Mouse (Mus musculus) spleen, postnatal 4 days (tissue): ENCODE data around the gene Kctd21.
A peak's percentile ranks its signal among the peaks of the same experiment; 100 is the strongest.

ENCODE experiments used
- DNase-seq, 2 experiments: peaks; one replicate each; pipeline ENCODE4 v3.0.0; 2022; ENCODE audit warnings: low spot score in 2 of 2

Gene Kctd21

GRCm38 (mm10) chr7:97331726-97332666, at the start of gene Kctd21, which contains the start of gene Usp35:
Gene Kctd21, plus strand, starts transcription at chr7:97332327.
Gene Usp35, minus strand, starts transcription at chr7:97332020.
- DNase-seq: peak; percentile 90 to 95

GRCm38 (mm10) chr7:97296986-97297385, 35.1 kb upstream of the Kctd21 start:
- DNase-seq: no peak

DNA sequence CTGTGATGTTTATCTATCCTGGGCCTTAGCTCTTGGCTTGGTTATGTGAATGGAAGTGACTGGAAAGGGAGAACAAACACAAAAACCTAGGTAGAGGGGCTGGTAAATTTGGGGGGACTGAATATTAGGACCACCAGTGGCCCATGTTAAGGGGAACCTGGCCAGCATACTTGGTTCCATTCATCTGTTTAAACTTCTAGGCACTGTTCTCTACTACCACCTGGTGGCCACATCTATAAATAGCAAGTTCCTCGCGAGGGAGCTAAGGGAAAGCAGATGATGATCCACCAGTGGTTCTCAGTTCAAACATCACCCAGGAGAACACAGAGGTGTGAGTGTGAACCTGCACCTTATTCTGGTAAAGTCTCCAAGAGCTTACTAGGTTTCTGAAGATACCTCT, 34.7 kb upstream of the Kctd21 start:
- peak; percentile 45 to 76 for DNase-seq

- no peak for DNase-seq
Observed at GRCm38 (mm10) chr7:97298279-97298678, 33.8 kb upstream of the Kctd21 start.

GRCm38 (mm10) chr7:97298943-97299342, 33.2 kb upstream of the Kctd21 start:
- peak in 1 of 2 experiments; percentile 53 for DNase-seq

DNA sequence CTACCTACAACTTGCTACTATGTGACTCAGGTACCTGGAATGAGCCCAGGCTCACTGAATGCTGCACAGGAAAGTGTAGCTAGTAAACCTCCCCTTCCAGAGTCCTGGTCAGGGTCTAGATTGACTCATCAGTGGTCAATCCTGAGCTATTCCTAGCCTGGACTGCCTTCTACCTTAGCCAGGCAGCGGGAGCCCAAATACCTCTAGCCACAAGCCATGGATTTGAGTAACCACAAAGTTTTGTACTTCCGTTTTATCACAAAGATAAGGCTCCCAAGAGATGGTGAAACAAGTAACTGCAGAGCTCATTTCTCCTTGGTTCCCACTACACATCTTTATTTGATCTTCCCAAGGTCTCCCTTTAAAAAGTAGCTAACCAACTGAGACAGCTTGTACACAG, 31.2 kb upstream of the Kctd21 start:
- DNase-seq: no peak

DNA sequence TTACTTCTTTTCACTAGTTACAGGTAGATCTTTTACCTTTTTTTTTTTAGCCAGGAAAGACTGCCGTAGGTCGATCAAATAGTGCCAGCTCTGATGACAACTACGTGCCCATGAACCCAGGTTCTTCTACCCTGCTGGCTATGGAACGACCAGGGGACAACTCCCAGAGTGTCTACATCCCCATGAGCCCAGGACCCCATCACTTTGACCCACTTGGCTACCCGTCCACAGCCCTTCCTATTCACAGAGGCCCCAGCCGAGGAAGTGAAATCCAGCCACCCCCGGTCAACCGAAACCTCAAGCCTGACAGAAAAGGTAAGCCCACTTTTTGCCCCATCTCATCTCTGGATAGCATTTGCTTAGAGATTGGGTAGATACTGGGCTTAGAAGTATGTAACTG, 30.8 kb upstream of the Kctd21 start:
- peak; percentile 10 to 55 for DNase-seq

GRCm38 (mm10) chr7:97302261-97302660, 29.9 kb upstream of the Kctd21 start:
- DNase-seq: no peak

- DNase-seq: peak; percentile 9 to 32
Observed at GRCm38 (mm10) chr7:97302876-97303275, 29.3 kb upstream of the Kctd21 start.

DNA sequence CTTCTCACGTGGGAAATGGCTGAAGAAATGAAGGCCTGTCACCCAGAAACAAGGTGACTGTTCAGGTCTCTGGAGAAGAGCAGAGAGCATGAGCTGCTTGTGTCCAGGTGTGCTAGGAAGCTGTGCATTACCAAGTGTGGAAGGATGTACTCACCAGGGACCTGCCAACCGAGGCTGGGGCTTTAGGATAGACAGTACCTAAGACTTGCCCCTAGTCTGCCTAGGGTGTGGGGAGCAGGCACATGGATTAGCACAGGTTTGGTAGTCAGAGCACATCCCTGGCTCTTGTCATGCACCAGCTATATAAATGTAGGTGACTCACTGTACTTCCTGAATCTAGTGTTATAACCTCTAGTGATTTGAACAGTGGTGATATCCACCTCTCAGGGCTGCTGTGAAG, 28.5 kb upstream of the Kctd21 start:
- peak; percentile 9 to 51 for DNase-seq

DNA sequence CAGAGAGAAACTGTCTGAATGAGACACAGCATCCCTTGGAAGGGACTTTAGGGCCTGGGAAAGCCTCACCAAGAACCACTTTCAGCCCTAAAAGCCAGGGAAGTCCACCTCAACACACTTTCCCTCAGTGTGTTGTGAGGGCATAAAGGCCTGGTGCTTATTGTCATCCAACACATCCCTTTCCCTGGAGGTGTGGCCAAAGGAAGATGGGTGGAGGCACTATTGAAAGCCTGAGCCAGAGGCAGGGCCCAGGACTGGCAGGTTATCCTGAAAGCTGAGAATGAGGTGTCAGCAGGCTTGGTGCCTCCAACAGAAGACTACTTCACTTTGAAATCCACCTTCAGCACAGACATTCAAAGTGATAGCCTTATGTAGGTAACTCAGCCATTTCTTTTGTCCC, 27.7 kb upstream of the Kctd21 start:
- peak; percentile 6 to 39 for DNase-seq

GRCm38 (mm10) chr7:97305206-97305605, 26.9 kb upstream of the Kctd21 start:
- DNase-seq: peak in 1 of 2 experiments; percentile 44

DNA sequence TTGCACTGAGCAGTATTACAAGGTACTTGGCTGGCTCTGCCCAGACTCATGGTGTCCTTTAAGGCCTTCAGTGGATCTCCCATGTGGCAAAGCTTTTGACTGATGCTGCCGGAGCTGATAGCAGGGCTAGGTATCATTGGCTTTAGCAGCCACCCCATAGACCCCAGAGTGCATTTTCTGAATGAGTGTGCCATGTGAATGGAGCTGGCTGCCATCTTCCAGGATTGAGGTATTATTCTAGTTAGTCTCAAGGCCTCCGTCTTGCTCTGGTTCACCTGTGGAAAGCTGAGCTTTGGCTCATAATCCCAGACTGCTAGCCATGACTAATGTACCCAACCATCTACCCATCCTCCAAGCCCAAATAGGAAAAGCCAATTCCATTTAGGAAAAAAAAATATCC, 25.3 kb upstream of the Kctd21 start:
- no peak for DNase-seq

GRCm38 (mm10) chr7:97307546-97307945, 24.6 kb upstream of the Kctd21 start:
- peak; percentile 7 to 47 for DNase-seq

DNA sequence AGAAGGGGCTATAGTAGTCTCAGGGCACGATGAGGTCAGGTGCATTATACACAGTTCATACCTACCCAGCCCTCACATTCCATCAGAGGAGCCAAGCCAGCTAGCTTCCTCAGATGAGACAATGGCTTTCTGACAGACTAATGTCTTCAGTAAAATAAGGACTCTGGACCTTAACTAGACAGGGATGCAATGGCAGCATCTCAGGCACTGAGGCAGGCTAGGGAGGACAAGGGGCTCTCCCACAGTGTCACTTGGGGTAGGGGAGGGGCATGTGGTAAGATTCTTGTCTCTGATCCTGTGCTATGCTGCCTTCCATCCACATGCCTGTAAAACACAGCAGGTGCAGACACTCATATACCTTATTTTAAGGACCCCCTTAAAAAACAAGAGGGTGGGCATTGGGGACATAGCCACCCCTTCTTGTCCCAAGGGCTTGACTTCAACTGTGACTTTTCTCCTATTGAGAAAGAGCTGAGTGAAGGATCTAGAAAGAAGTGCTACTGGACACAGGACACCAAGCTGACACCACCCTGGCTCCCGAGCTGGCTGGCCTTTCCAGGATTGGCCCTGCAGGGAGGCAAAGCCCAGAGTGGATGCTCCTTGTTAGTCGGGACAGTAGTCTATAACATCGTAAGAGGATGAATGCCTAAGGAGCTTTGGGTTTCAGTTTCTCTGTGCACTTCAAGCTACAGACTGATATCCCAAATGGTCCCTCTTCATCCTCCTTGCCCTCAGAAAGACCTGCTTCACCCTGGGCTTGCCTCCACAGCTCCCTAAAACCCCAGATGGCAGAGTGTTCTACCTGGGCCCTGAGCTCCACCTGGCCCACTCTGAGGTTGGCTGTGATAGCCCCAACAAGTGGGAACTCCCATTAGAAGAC, 22.4 kb upstream of the Kctd21 start:
- DNase-seq: peak; percentile 11 to 54

DNA sequence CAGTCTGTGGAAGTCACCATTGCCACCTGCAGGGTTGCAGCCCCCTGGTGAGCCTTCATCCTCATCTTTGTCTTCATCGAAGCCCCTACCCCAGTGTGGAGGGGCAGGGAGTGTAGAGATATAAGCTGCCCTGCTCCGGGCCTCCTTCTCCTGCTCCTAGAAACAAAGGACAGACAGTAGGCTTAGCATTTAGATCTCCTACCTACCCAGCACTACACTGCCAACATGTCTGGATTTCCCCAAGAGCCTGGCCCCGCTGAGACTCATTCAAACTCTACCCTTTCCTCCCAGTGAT, 21.8 kb upstream of the Kctd21 start:
- DNase-seq: peak in 1 of 2 experiments; percentile 7

DNA sequence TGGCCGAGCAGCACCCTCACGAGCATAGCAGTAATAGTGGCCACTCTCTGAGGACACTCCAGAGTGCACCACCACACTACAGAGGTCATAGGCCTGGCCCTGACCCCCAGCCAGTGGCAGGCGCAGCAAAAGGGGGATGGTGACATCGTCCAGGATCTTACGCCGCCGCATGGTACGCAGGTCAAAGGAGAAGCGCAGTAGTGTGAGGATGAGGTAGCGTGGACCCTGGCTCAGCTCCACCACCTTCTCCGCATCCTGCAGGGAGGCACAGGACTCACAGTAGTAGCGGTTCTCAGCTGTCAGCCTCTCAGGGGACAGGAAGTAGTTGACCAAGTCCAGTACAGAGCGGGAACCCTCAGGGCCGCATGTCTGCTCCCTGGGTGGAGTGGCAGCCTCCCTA, 20.5 kb upstream of the Kctd21 start:
- DNase-seq: no peak

- DNase-seq: no peak
Observed at GRCm38 (mm10) chr7:97312196-97312595, 19.9 kb upstream of the Kctd21 start.

GRCm38 (mm10) chr7:97312856-97313255, 19.3 kb upstream of the Kctd21 start:
- DNase-seq: no peak

DNA sequence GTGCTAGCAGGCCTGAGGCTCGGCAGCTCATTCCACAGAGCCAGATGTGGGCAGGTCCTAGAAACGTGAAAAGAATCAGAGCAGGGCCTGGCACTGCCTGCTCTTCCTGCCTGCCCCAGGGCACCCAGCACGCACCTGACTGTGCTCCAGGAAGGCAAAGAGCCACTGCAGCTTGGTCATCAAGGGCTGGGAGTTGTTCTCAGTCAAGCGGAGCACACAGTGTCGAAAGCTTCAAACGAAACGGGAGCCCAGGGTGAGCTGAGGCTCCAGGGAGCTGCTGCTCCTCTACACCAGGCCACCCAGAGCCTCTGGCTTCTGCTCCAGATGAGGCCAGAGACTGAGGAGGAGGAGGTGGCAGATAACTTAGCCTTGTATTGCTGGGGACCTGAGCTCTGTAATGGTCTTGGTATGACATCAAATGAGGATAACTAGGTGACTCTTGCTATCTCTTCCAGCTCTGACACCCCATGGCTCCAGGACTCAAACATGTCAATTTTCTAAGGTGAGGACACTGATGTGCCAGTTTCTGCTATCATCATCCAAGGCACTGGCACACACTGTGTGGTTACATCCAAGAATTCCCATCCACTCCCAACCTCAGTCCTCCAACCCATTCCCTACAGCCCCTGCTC, 18.6 kb upstream of the Kctd21 start:
- no peak for DNase-seq

DNA sequence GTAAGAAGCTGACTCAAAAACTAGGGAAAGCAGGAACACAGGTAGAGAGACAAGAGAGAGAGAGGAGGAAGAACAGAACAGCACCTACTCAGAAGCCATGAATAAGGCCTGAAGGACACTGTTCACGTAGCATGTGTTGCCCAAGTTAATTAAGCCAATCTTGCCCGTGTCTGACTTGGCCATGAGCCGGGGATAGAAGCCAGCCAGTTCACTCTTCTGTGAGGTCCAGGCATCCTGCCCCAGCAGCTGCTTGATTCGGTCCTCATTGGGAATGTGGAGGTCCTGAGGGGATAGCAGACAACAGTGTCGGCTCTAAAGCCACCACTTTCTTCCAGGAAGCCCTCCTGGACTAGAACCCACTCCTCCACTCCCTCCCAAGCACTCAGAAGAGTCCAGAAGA, 17.5 kb upstream of the Kctd21 start:
- no peak for DNase-seq

GRCm38 (mm10) chr7:97315656-97316055, 16.5 kb upstream of the Kctd21 start:
- no peak for DNase-seq
